Mouse (Mus musculus): Measurements from ENCODE around the gene Traf5. TPM values are rescaled to one million over a fixed set of nuclear protein-coding genes. Genes with fewer than 3 reads are reported as not detected.

The Traf5 gene
- polyA plus RNA-seq, 1 experiment from 2014 or later: 6.5 TPM

- no peaks in the 10 kb centered on the region for H3K4me1 ChIP-seq (ENCODE audit: control insufficient read depth, insufficient read depth, low read length)
- no peak overlapping the region for H3K9ac ChIP-seq (ENCODE audit: low read length)
- no peak for ATAC-seq (ENCODE audit: insufficient number of reproducible peaks, low FRiP score, low TSS enrichment, low read depth)
- no peaks in the 10 kb centered on the region for H3K9me3 ChIP-seq (ENCODE audit: control insufficient read depth, low read length)
- DNase-seq (ENCODE audit: low spot score): no peak
- H3K27me3 ChIP-seq (ENCODE audit: control insufficient read depth, insufficient read depth, low read length): no peaks in the 10 kb centered on the region
- no peak overlapping the region for H3K4me3 ChIP-seq (ENCODE audit: low read depth, low read length)
- WGBS: 94% methylated on average over 11 of the region's 11 CpGs
- no peak overlapping the region for H3K4me2 ChIP-seq (ENCODE audit: low read depth, severe bottlenecking)
- H3K36me3 ChIP-seq (ENCODE audit: control insufficient read depth, insufficient read depth, low read length): peaks cover 5% of the 10 kb centered on the region; the same call in 1 of the 2 replicates
- H3K27ac ChIP-seq (replicated peaks; ENCODE audit: low read depth, low read length): no peak overlapping the region
These were observed 8.4 kb upstream of the Traf5 start for GRCm38 (mm10) chr1:192100742-192101141.

DNA sequence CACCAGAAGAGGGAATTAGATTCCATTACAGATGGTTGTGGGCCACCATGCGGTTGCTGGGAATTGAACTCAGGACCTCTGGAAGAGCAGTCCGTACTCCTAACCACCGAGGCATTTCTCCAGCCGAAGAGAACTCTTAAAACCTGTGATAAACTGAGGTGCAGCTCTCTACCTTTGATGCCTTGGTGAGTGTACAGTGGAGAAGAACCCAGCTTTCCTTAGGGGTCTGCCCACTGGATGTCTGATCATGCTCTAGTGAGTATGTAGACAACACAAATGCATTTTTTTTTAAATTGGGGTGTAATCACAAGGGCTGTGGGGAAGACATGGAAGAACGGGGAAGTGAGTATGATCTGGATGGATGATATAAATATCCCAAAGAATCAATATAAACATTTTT lies 3.3 kb upstream of the Traf5 start:
- Histone ChIP-seq H3K36me3 (ENCODE audit: control insufficient read depth, insufficient read depth, low read length) (peaks cover 2% of the 10 kb centered on the region; the same call in 1 of the 2 replicates), H3K4me1 (ENCODE audit: control insufficient read depth, insufficient read depth, low read length) (0 out of 2 replicates have a peak, but pooled peaks cover 3% of the 10 kb centered on the region), H3K4me2 (ENCODE audit: low read depth, severe bottlenecking) (no peak overlapping the region), H3K9me3 (ENCODE audit: control insufficient read depth, low read length) (no peaks in the 10 kb centered on the region), H3K27ac (replicated peaks; ENCODE audit: low read depth, low read length) (no peak overlapping the region), H3K4me3 (ENCODE audit: low read depth, low read length) (no peak overlapping the region), H3K27me3 (ENCODE audit: control insufficient read depth, insufficient read depth, low read length) (no peaks in the 10 kb centered on the region), H3K9ac (ENCODE audit: low read length) (no peak overlapping the region)
- WGBS: 90% methylated on average over 5 of the region's 5 CpGs
- ATAC-seq (ENCODE audit: insufficient number of reproducible peaks, low FRiP score, low TSS enrichment, low read depth) (no peak), DNase-seq (ENCODE audit: low spot score) (no peak)

- H3K4me3 ChIP-seq (ENCODE audit: low read depth, low read length): no peak overlapping the region
- 62% methylated on average over 13 of the region's 13 CpGs for WGBS
- no peak overlapping the region for H3K27ac ChIP-seq (replicated peaks; ENCODE audit: low read depth, low read length)
- no peak overlapping the region for H3K9ac ChIP-seq (ENCODE audit: low read length)
- H3K9me3 ChIP-seq (ENCODE audit: control insufficient read depth, low read length): no peaks in the 10 kb centered on the region
- ATAC-seq (ENCODE audit: insufficient number of reproducible peaks, low FRiP score, low TSS enrichment, low read depth) (no peak), DNase-seq (ENCODE audit: low spot score) (peak; percentile 78)
- H3K36me3 ChIP-seq (ENCODE audit: control insufficient read depth, insufficient read depth, low read length): no peaks in the 10 kb centered on the region
- H3K4me1 ChIP-seq (ENCODE audit: control insufficient read depth, insufficient read depth, low read length): 0 out of 2 replicates have a peak, but pooled peaks cover 3% of the 10 kb centered on the region
- H3K27me3 ChIP-seq (ENCODE audit: control insufficient read depth, insufficient read depth, low read length): no peaks in the 10 kb centered on the region
- no peak overlapping the region for H3K4me2 ChIP-seq (ENCODE audit: low read depth, severe bottlenecking)
These were observed 2.3 kb upstream of the Traf5 start for GRCm38 (mm10) chr1:192094451-192095170.

GRCm38 (mm10) chr1:192092879-192093660 lies 711 bp upstream of the Traf5 start:
- no peaks in the 10 kb centered on the region for H3K36me3 ChIP-seq (ENCODE audit: control insufficient read depth, insufficient read depth, low read length)
- H3K9me3 ChIP-seq (ENCODE audit: control insufficient read depth, low read length): no peaks in the 10 kb centered on the region
- peak overlapping the region; percentile 55 for H3K4me3 ChIP-seq (ENCODE audit: low read depth, low read length)
- 34% methylated on average over 16 of the region's 16 CpGs for WGBS
- ATAC-seq (ENCODE audit: insufficient number of reproducible peaks, low FRiP score, low TSS enrichment, low read depth) (peak; percentile 80; the same call in 1 of the 2 replicates), DNase-seq (ENCODE audit: low spot score) (peak; percentile 82)
- no peak overlapping the region for H3K9ac ChIP-seq (ENCODE audit: low read length)
- no peak overlapping the region for H3K27ac ChIP-seq (replicated peaks; ENCODE audit: low read depth, low read length)
- 0 out of 2 replicates have a peak, but pooled peaks cover 3% of the 10 kb centered on the region for H3K4me1 ChIP-seq (ENCODE audit: control insufficient read depth, insufficient read depth, low read length)
- H3K27me3 ChIP-seq (ENCODE audit: control insufficient read depth, insufficient read depth, low read length): no peaks in the 10 kb centered on the region
- H3K4me2 ChIP-seq (ENCODE audit: low read depth, severe bottlenecking): peak overlapping the region; percentile 83

- Histone ChIP-seq H3K27ac (replicated peaks; ENCODE audit: low read depth, low read length) (no peak overlapping the region), H3K4me3 (ENCODE audit: low read depth, low read length) (no peak overlapping the region), H3K27me3 (ENCODE audit: control insufficient read depth, insufficient read depth, low read length) (no peaks in the 10 kb centered on the region), H3K9me3 (ENCODE audit: control insufficient read depth, low read length) (no peaks in the 10 kb centered on the region), H3K4me2 (ENCODE audit: low read depth, severe bottlenecking) (no peak overlapping the region), H3K36me3 (ENCODE audit: control insufficient read depth, insufficient read depth, low read length) (no peaks in the 10 kb centered on the region), H3K4me1 (ENCODE audit: control insufficient read depth, insufficient read depth, low read length) (0 out of 2 replicates have a peak, but pooled peaks cover 3% of the 10 kb centered on the region), H3K9ac (ENCODE audit: low read length) (no peak overlapping the region)
- no peak for DNase-seq (ENCODE audit: low spot score)
- WGBS: 64% methylated on average over 11 of the region's 11 CpGs
- no peak for ATAC-seq (ENCODE audit: insufficient number of reproducible peaks, low FRiP score, low TSS enrichment, low read depth)
These were observed 1.4 kb downstream of the Traf5 start for GRCm38 (mm10) chr1:192090689-192091567.

DNA sequence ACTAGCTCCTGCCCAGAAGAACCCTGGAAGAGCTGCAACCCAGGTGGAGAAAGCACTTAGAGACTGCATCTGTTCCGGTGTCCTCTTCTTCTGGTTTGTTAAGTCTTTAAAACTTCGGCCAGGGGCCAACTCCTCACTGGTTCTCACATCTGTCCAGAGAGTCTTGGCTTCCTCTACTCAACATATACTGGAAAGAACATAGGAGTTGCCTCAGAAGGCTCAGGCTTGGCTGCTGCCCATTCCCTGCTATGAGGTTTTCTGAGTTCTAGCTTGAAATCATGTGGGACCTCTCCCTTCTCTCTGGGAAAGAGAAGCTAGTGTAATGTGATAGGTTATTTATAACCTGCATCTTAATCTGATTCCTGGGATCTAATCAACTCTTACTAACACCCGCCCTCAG lies 2.1 kb downstream of the Traf5 start:
- H3K36me3 ChIP-seq (ENCODE audit: control insufficient read depth, insufficient read depth, low read length): no peaks in the 10 kb centered on the region
- no peak for ATAC-seq (ENCODE audit: insufficient number of reproducible peaks, low FRiP score, low TSS enrichment, low read depth)
- H3K4me2 ChIP-seq (ENCODE audit: low read depth, severe bottlenecking): no peak overlapping the region
- H3K27ac ChIP-seq (replicated peaks; ENCODE audit: low read depth, low read length): no peak overlapping the region
- DNase-seq (ENCODE audit: low spot score): no peak
- 78% methylated on average over 3 of the region's 3 CpGs for WGBS
- H3K9me3 ChIP-seq (ENCODE audit: control insufficient read depth, low read length): no peaks in the 10 kb centered on the region
- 0 out of 2 replicates have a peak, but pooled peaks cover 3% of the 10 kb centered on the region for H3K4me1 ChIP-seq (ENCODE audit: control insufficient read depth, insufficient read depth, low read length)
- no peak overlapping the region for H3K4me3 ChIP-seq (ENCODE audit: low read depth, low read length)
- H3K27me3 ChIP-seq (ENCODE audit: control insufficient read depth, insufficient read depth, low read length): no peaks in the 10 kb centered on the region
- H3K9ac ChIP-seq (ENCODE audit: low read length): no peak overlapping the region

GRCm38 (mm10) chr1:192089208-192090166 lies 2.9 kb downstream of the Traf5 start:
- 66% methylated on average over 9 of the region's 9 CpGs for WGBS
- no peak for ATAC-seq (ENCODE audit: insufficient number of reproducible peaks, low FRiP score, low TSS enrichment, low read depth)
- H3K9ac ChIP-seq (ENCODE audit: low read length): no peak overlapping the region

More at GRCm38 (mm10) chr1:192089208-192090166, 2.9 kb downstream of the Traf5 start:
- Histone ChIP-seq H3K4me3 (ENCODE audit: low read depth, low read length) (no peak overlapping the region), H3K36me3 (ENCODE audit: control insufficient read depth, insufficient read depth, low read length) (no peaks in the 10 kb centered on the region), H3K4me2 (ENCODE audit: low read depth, severe bottlenecking) (no peak overlapping the region), H3K27ac (replicated peaks; ENCODE audit: low read depth, low read length) (no peak overlapping the region), H3K4me1 (ENCODE audit: control insufficient read depth, insufficient read depth, low read length) (0 out of 2 replicates have a peak, but pooled peaks cover 3% of the 10 kb centered on the region), H3K9me3 (ENCODE audit: control insufficient read depth, low read length) (no peaks in the 10 kb centered on the region), H3K27me3 (ENCODE audit: control insufficient read depth, insufficient read depth, low read length) (no peaks in the 10 kb centered on the region)
- no peak for DNase-seq (ENCODE audit: low spot score)
